Mouse (Mus musculus): ENCODE data around the gene Prkce.

GRCm38 (mm10) chr17:86397097-86397496 lies 229.5 kb downstream of the Prkce start:
- TF ChIP-seq CTCF (IDR thresholded peaks at IDR 0.05; ENCODE audit: borderline replicate concordance, insufficient read depth, low read length) (no peak), POLR2A (IDR thresholded peaks at IDR 0.05; ENCODE audit: low read depth, low read length) (no peak)
